Mouse (Mus musculus): ENCODE data around the gene Sp1. TPM values are rescaled to one million over a fixed set of nuclear protein-coding genes. Genes with fewer than 3 reads are reported as not detected.

Sp1 gene
- polyA plus RNA-seq, 1 experiment: 0.32 TPM

- H3K36me3 ChIP-seq (ENCODE audit: control insufficient read depth): peaks cover 79% of the 10 kb centered on the region
- no peaks in the 10 kb centered on the region; the same call in 1 of the 2 replicates for H3K4me1 ChIP-seq (ENCODE audit: control insufficient read depth)
- TF ChIP-seq TAL1 (IDR thresholded peaks at IDR 0.05; ENCODE audit: low read length) (no peak), GATA1 (IDR thresholded peaks at IDR 0.05; ENCODE audit: low read length) (no peak)
- no peaks in the 10 kb centered on the region for H3K9me3 ChIP-seq (ENCODE audit: control insufficient read depth, low read length)
- H3K27me3 ChIP-seq (ENCODE audit: control insufficient read depth): no peaks in the 10 kb centered on the region
- no peak overlapping the region for H3K4me3 ChIP-seq (replicated peaks)
Observed at GRCm38 (mm10) chr15:102420986-102421385, 15.0 kb downstream of the Sp1 start.

GRCm38 (mm10) chr15:102421437-102421836 lies 15.5 kb downstream of the Sp1 start:
- no peaks in the 10 kb centered on the region for H3K9me3 ChIP-seq (ENCODE audit: control insufficient read depth, low read length)
- H3K27me3 ChIP-seq (ENCODE audit: control insufficient read depth): no peaks in the 10 kb centered on the region
- H3K36me3 ChIP-seq (ENCODE audit: control insufficient read depth): peaks cover 81% of the 10 kb centered on the region
- H3K4me3 ChIP-seq (replicated peaks): no peak overlapping the region
- H3K4me1 ChIP-seq (ENCODE audit: control insufficient read depth): no peaks in the 10 kb centered on the region; the same call in 1 of the 2 replicates
- TF ChIP-seq TAL1 (IDR thresholded peaks at IDR 0.05; ENCODE audit: low read length): no peak
- no peak for TF ChIP-seq GATA1 (IDR thresholded peaks at IDR 0.05; ENCODE audit: low read length)

DNA sequence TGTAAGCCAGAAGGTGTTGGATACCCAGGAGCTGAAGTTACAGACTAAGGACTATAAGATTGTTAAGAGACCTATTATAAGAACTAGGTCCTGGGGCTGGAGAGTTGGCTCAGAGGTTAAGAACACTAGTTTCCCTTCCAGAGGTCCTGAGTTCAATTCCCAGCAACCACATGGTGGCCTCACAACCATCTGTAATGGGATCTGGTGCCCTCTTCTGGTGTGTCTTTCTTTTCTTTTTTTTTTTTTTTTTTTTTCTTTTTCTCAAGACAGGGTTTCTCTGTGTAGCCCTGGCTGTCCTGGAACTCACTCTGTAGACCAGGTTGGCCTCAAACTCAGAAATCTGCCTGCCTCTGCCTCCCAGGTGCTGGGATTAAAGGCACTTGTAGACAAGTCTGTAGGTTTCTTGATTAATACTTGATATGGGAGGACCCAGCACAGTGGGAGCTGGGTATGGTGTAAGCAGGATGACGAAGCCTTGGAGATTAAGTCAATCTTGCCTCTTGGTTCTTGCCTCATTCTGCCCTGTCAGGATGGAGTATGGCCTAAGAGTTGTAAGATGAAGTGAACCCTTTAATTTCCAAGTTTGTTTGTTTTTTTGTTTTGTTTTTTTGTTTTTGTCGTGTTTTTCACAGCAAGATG lies 17.8 kb downstream of the Sp1 start:
- no peak for TF ChIP-seq GATA1 (IDR thresholded peaks at IDR 0.05; ENCODE audit: low read length)
- H3K4me3 ChIP-seq (replicated peaks): no peak overlapping the region
- peaks cover 82% of the 10 kb centered on the region for H3K36me3 ChIP-seq (ENCODE audit: control insufficient read depth)

DNA sequence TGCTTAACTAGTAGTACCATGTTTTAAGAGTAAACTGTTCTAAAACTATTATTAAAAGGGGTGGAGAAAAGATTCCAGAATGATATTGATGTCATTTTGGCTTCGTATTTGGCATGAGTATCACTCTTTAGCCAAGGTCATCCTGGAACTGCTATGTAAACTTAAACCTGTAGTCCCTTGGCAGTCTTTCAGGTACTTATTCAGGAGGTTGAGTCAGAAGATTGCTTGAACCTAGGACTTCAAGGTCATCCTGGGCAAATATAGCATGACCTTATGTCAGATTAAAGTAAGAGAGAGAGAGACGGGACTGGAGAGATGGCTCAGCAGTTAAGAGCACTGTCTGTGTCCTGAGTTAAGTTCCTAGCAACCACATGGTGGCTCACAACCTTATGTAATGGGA lies 18.7 kb downstream of the Sp1 start:
- Histone ChIP-seq H3K36me3 (ENCODE audit: control insufficient read depth) (peaks cover 82% of the 10 kb centered on the region), H3K27me3 (ENCODE audit: control insufficient read depth) (no peaks in the 10 kb centered on the region), H3K4me1 (ENCODE audit: control insufficient read depth) (no peaks in the 10 kb centered on the region; the same call in 1 of the 2 replicates), H3K9me3 (ENCODE audit: control insufficient read depth, low read length) (no peaks in the 10 kb centered on the region), H3K4me3 (replicated peaks) (no peak overlapping the region)
- no peak for TF ChIP-seq TAL1 (IDR thresholded peaks at IDR 0.05; ENCODE audit: low read length)
- TF ChIP-seq GATA1 (IDR thresholded peaks at IDR 0.05; ENCODE audit: low read length): no peak

More for the DNA sequence above, 17.8 kb downstream of the Sp1 start:
- H3K27me3 ChIP-seq (ENCODE audit: control insufficient read depth): no peaks in the 10 kb centered on the region
- no peaks in the 10 kb centered on the region; the same call in 1 of the 2 replicates for H3K4me1 ChIP-seq (ENCODE audit: control insufficient read depth)
- no peaks in the 10 kb centered on the region for H3K9me3 ChIP-seq (ENCODE audit: control insufficient read depth, low read length)

GRCm38 (mm10) chr15:102426963-102427362 lies 21.0 kb downstream of the Sp1 start:
- Histone ChIP-seq H3K4me3 (replicated peaks) (no peak overlapping the region), H3K36me3 (ENCODE audit: control insufficient read depth) (peaks cover 90% of the 10 kb centered on the region), H3K4me1 (ENCODE audit: control insufficient read depth) (no peaks in the 10 kb centered on the region), H3K9me3 (ENCODE audit: control insufficient read depth, low read length) (no peaks in the 10 kb centered on the region), H3K27me3 (ENCODE audit: control insufficient read depth) (no peaks in the 10 kb centered on the region)
- no peak for TF ChIP-seq TAL1 (IDR thresholded peaks at IDR 0.05; ENCODE audit: low read length)
- no peak for TF ChIP-seq GATA1 (IDR thresholded peaks at IDR 0.05; ENCODE audit: low read length)

DNA sequence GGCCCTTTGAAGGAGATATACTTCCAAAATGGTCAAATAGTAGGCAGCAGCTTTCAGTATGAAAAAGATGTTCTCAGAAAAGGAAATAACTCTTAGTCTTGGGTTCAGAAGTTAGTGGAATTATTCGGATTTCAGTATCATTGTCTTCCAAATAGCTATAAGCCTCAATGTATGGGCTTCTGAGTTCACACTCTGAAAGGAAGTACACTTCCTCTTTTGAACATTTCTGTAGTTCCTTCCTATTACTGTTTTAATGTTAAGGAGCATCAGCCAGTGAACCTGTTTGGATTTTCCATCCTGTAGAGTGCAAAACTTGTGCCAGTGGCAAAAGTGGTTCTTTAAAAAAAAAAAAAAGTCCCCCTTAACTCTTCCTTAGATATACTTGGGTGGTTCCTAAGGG lies 26.1 kb downstream of the Sp1 start:
- no peaks in the 10 kb centered on the region for H3K9me3 ChIP-seq (ENCODE audit: control insufficient read depth, low read length)
- no peak overlapping the region for H3K4me3 ChIP-seq (replicated peaks)
- no peaks in the 10 kb centered on the region for H3K4me1 ChIP-seq (ENCODE audit: control insufficient read depth)
- TF ChIP-seq TAL1 (IDR thresholded peaks at IDR 0.05; ENCODE audit: low read length) (no peak), GATA1 (IDR thresholded peaks at IDR 0.05; ENCODE audit: low read length) (no peak)
- peaks cover 95% of the 10 kb centered on the region for H3K36me3 ChIP-seq (ENCODE audit: control insufficient read depth)
- H3K27me3 ChIP-seq (ENCODE audit: control insufficient read depth): no peaks in the 10 kb centered on the region

- TF ChIP-seq TAL1 (IDR thresholded peaks at IDR 0.05; ENCODE audit: low read length): no peak
- no peak for TF ChIP-seq GATA1 (IDR thresholded peaks at IDR 0.05; ENCODE audit: low read length)
- Histone ChIP-seq H3K36me3 (ENCODE audit: control insufficient read depth) (peaks cover 87% of the 10 kb centered on the region), H3K27me3 (ENCODE audit: control insufficient read depth) (no peaks in the 10 kb centered on the region)
Observed at GRCm38 (mm10) chr15:102433173-102433572, 27.2 kb downstream of the Sp1 start.

GRCm38 (mm10) chr15:102442490-102442889 lies 36.5 kb downstream of the Sp1 start:
- no peak overlapping the region for H3K4me3 ChIP-seq (replicated peaks)
- no peaks in the 10 kb centered on the region for H3K9me3 ChIP-seq (ENCODE audit: control insufficient read depth, low read length)
- TF ChIP-seq GATA1 (IDR thresholded peaks at IDR 0.05; ENCODE audit: low read length): no peak
- TF ChIP-seq TAL1 (IDR thresholded peaks at IDR 0.05; ENCODE audit: low read length): no peak
- peaks cover 3% of the 10 kb centered on the region for H3K36me3 ChIP-seq (ENCODE audit: control insufficient read depth)
- H3K27me3 ChIP-seq (ENCODE audit: control insufficient read depth): no peaks in the 10 kb centered on the region; the same call in 1 of the 2 replicates
- H3K4me1 ChIP-seq (ENCODE audit: control insufficient read depth): peaks cover 12% of the 10 kb centered on the region

More at GRCm38 (mm10) chr15:102433173-102433572, 27.2 kb downstream of the Sp1 start:
- no peak overlapping the region for H3K4me3 ChIP-seq (replicated peaks)
- no peaks in the 10 kb centered on the region for H3K9me3 ChIP-seq (ENCODE audit: control insufficient read depth, low read length)
- H3K4me1 ChIP-seq (ENCODE audit: control insufficient read depth): no peaks in the 10 kb centered on the region

DNA sequence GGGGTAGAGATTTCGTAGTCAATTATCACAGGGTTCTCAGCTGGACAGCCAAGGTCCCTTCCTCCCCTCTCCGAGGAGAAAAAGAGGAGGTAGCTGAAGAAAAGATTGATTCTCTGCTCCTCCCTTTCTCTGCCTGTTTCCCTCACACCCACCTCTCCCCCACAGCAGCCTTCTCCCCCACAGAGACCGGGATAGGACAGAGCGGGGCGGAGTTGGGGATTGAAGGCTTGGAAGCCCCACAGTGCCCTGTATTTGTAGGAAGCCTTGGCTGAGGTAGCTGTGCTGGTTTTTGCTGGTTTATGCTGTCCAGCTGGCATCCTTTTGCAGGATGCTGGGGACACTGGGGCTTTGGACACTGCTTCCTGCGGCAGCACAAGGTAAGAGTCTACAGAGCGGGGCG lies 39.2 kb downstream of the Sp1 start, which contains the start of gene Amhr2:
TSS of gene Amhr2 (plus strand) at position 222 of the 400 bp plus-strand sequence.
- no peaks in the 10 kb centered on the region; the same call in 1 of the 2 replicates for H3K27me3 ChIP-seq (ENCODE audit: control insufficient read depth)
- no peak for TF ChIP-seq TAL1 (IDR thresholded peaks at IDR 0.05; ENCODE audit: low read length)
- H3K4me1 ChIP-seq (ENCODE audit: control insufficient read depth): peaks cover 12% of the 10 kb centered on the region
- H3K4me3 ChIP-seq (replicated peaks): no peak within 1 kb of the TSS
- H3K36me3 ChIP-seq (ENCODE audit: control insufficient read depth): no peaks in the 10 kb centered on the region
- H3K9me3 ChIP-seq (ENCODE audit: control insufficient read depth, low read length): no peaks in the 10 kb centered on the region

Measured in erythroblast, embryonic 14.5 days (primary cell).